Mouse (Mus musculus): Measurements from ENCODE around the gene Gna15. TPM values are rescaled to one million over a fixed set of nuclear protein-coding genes. Genes with fewer than 3 reads are reported as not detected.

The Gna15 gene
- polyA plus RNA-seq, 1 experiment, result 1.6 TPM

- 8% methylated on average over 14 of the region's 14 CpGs for WGBS
- no peak for DNase-seq (ENCODE audit: low read depth, low spot score)
Observed at GRCm38 (mm10) chr10:81526779-81527178, 2.8 kb upstream of the Gna15 start.

DNA sequence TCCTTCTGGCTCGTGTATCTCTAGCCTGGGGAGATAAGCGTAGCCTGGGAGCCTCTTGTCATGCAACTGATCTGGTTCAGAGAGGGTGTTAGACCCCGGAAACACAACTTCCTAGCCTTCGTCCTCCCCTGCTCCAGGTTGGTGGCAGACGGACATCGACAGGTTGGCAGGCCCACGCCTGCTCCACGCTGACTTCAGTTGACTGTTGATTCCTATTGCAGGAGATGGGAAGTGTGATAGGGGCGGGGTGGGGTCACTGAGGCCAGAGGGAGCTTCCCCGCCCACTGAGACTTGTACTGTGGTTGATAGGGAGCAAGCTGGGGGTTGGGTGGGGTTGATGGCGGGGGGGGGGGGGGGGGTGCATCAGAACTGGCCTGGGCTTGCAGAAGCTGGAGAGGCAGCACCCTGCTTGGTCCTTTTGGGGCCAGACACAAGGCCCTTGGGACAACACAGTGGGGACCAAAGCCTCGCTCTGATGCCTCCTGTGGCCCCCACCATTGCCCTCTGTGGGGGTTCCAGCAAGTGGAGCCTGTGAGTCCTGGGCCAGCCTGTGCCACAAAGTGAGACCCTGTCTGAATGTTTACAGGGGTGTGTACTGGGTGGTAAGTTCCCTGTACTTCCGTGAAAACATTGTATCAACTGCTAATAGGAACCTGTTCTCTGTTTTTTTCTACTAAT, 1.1 kb upstream of the Gna15 start:
- no peak for DNase-seq (ENCODE audit: low read depth, low spot score)
- 47% methylated on average over 13 of the region's 13 CpGs for WGBS

- WGBS, result 23% methylated on average over 19 of the region's 19 CpGs
- no peak for DNase-seq (ENCODE audit: low read depth, low spot score)
Observed at GRCm38 (mm10) chr10:81523570-81523969, 455 bp downstream of the Gna15 start.

DNA sequence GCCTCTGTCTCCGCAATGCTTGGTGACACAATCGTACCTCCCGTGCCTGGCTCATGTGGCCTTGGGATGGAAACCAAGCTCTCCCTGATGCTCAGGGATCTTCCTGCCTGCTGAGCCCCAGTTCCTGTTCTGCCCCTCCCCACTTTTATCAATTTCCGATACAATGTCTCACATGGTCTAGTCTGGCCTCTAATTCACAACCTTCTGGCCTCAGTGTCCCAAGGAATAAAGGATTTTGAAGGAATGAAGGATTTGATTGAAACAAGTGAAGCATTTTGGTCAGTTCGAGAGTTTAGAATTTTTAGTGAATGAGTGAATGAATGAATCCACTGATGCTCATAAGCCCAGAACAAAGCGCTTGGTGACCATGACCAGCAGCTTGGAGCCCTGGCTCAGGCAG, 883 bp downstream of the Gna15 start:
- 79% methylated on average over 6 of the region's 6 CpGs for WGBS
- DNase-seq (ENCODE audit: low read depth, low spot score), result no peak

- 28% methylated on average over 3 of the region's 3 CpGs for WGBS
Observed at GRCm38 (mm10) chr10:81519978-81520365, 4.1 kb downstream of the Gna15 start.

GRCm38 (mm10) chr10:81519227-81519977, 4.6 kb downstream of the Gna15 start:
- DNase-seq (ENCODE audit: low read depth, low spot score), result no peak
- 57% methylated on average over 6 of the region's 6 CpGs for WGBS

More at GRCm38 (mm10) chr10:81519978-81520365, 4.1 kb downstream of the Gna15 start:
- no peak for DNase-seq (ENCODE audit: low read depth, low spot score)

DNA sequence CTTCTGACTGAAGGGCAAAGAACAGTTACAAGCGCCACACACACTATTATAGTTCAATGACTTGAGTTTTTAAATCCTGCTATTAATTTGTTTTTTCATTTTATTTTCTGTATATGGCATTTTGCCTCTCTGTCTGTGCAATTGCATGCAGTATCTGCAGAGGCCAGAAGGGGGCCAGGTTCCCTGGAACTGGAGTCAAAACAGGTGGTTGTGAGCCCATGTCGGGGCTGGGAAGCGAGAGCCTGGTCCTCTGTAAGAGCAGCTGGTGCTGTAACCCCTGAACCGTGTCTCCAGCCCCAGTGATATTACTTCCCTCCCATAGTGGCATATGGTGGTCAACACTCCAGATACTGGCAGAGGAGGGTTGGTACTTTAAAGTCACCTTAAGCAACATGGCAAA, 5.5 kb downstream of the Gna15 start:
- 13% methylated on average over 4 of the region's 4 CpGs for WGBS
- DNase-seq (ENCODE audit: low read depth, low spot score), result no peak

- no peak for DNase-seq (ENCODE audit: low read depth, low spot score)
- 70% methylated on average over 8 of the region's 8 CpGs for WGBS
Observed at GRCm38 (mm10) chr10:81517227-81517626, 6.8 kb downstream of the Gna15 start.

GRCm38 (mm10) chr10:81513798-81514197, 10.2 kb downstream of the Gna15 start:
- no peak for DNase-seq (ENCODE audit: low read depth, low spot score)
- WGBS, result 84% methylated on average over 5 of the region's 5 CpGs

GRCm38 (mm10) chr10:81510246-81510810, 13.7 kb downstream of the Gna15 start:
- 54% methylated on average over 14 of the region's 14 CpGs for WGBS
- no peak for DNase-seq (ENCODE audit: low read depth, low spot score)

DNA sequence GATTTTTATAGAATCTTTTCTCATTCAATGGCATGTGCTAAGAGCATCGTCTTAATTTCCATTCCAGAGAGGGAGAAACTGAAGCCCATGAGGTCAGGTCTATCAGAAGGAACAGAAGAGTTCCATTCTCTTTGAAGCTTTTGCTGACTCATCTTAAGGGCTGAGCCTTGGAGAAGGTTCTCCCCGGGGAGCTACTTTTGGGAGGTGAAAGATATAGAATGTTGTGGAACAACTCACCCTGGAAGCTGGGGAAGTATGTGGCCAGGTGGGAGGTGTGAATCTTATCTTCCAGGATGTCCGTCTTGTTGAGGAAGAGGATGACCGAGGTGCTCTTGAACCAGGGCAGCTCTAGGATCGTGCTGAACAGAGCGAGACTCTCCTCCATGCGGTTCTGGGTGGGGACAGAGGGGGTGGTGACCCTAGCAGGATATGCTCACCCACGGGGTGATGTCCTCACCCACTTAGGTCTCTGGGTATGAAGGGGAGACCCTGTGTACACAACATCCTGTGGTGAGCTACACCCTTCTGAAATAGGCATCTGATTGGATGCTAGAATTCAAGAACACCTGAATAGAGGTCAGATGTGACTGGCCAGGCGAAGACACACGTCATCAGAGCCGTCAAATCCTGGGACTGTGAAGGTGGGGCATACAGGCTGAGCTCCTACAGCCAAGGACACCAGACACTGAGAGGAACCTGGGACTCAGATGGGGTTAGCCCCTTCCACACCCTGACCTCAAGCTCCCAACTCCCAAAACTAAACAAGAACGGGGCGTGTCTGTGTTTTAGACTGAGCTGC, 16.1 kb downstream of the Gna15 start:
- 54% methylated on average over 13 of the region's 13 CpGs for WGBS
- no peak for DNase-seq (ENCODE audit: low read depth, low spot score)

DNA sequence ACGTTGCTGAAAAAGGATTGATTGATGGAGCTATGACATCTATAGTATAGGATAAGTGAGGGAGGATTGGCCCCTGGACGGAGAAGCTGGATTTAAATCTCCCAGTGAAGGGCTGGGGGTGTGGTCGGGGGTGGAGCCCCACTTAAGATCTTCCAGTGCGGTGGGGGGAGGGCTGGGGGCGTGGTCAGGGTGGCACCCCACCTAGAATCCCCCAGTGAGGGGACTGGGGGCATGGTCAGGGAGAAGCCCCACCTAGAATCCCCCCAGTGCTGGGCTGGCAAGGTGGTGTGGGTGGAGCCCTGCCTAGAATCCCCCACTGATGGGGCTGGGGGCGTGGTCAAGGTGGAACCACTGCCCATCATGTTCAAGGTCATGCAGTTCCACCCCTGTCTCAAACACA, 16.9 kb downstream of the Gna15 start:
- no peak for DNase-seq (ENCODE audit: low read depth, low spot score)
- WGBS, result 32% methylated on average over 6 of the region's 6 CpGs

DNA sequence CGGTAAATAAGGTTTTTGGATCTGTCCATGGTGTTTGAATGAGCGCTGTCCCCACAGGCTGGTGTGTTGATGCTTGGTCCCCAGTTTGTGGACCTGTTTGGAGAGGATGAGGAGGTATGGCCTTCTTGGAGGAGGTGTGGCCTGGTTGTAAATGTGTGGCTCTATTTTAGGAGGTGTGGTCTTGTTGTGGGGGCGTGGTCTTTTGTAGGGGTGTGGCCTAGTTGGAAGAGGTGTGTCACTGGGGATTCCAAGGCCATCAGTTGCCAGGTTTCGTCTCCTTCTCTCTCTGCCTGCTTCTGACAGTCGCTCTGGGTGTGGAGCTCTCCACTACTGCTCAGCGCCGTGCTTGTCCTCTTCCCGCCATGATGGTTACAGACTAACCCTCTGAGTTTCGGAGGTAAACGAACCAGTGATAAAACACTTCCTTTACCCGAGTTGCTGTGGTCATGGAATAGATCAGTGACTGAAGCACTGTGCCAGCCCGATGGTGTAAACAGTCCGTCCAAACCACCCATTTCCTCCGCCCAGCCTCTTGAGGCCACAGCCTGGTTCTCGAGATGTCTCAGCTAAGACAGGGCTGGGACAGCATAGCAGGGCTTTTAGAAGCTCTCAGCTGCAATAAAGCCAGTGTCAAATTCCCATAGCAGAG, 18.9 kb downstream of the Gna15 start:
- DNase-seq (ENCODE audit: low read depth, low spot score), result no peak
- 71% methylated on average over 15 of the region's 15 CpGs for WGBS

DNA sequence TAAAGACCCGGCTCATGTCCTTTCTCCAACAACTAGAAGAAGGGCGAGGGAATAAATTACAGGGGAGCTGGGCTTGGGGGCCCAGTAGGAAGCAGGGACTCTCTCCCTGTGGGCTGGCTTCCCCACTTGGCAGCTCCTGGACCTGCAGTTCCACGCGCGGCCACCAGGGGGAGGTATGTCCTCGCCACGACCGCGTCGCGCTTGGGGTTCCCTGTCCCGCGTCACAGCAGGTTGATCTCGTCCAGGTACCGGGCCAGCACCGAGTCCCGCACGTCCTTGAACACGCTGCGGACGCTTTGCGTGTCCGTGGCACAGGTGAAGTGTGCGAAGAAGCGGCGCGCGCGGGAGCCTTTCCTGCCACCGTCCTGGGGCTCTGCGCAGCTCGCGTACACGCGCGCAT, 21.4 kb downstream of the Gna15 start:
- WGBS, result 8% methylated on average over 36 of the region's 36 CpGs
- DNase-seq (ENCODE audit: low read depth, low spot score), result peak; percentile 38

- 88% methylated on average over 5 of the region's 5 CpGs for WGBS
- no peak for DNase-seq (ENCODE audit: low read depth, low spot score)
Observed at GRCm38 (mm10) chr10:81501863-81502262, 22.2 kb downstream of the Gna15 start.

- DNase-seq (ENCODE audit: low read depth, low spot score), result no peak
- WGBS, result 79% methylated on average over 3 of the region's 3 CpGs
Observed at GRCm38 (mm10) chr10:81500032-81500431, 24.0 kb downstream of the Gna15 start, which contains the start of gene S1pr4. TSS of gene S1pr4 (minus strand) at chr10:81500132.

GRCm38 (mm10) chr10:81499250-81499901, 24.6 kb downstream of the Gna15 start:
- WGBS, result 69% methylated on average over 23 of the region's 23 CpGs
- DNase-seq (ENCODE audit: low read depth, low spot score), result no peak

DNA sequence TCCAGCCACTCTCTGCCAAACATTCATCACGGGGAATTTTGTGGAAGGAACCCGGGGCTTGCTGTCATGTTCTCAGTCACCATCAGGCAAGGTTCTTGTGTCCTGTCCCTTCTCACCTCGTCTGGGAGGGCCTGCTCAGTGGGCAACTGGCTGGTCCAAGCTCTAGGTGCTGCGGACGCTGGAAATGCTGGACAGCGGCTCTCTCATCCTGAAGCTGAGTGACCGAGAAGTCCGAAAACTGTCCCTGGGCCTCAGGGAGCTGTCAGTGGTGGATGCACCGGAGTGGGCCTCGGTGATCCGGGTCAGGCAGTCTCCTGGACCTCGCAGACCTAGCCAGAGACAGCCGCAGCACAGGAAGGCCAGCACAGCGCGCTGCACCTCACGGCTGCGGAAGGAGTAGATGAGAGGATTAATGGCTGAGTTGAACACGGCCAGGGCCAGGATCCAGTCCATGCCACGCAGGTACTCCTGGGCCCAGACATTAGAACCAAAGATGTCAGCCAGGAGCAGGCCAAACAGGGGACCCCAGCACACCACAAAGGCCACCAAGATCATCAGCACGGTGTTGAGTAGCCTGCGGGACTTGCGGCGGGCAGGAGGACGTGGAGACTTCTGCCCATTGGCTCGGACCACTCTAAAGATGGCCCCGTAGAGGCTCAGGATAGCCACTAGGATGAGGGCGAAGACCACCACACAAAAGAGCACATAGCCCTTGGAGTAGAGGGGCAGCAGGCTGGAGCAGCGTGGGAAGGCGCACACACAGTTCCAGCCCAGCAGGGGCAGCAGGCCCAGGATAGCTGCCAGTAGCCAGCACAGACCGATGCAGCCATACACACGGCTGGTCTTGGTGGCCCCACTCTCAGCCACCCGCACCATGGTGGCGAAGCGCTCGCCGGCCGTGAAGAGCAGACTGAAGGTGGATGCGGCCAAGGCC, 25.4 kb downstream of the Gna15 start:
- 86% methylated on average over 38 of the region's 38 CpGs for WGBS

More for the DNA sequence above, 25.4 kb downstream of the Gna15 start:
- DNase-seq (ENCODE audit: low read depth, low spot score), result no peak

Measured in large intestine, adult 2 months (tissue).